Mouse (Mus musculus) ES-E14 (cell line): ENCODE data around the gene Atox1. TPM values are rescaled to one million over a fixed set of nuclear protein-coding genes. Genes with fewer than 3 reads are reported as not detected.

Experiments
- DNase-seq: peaks from one replicate; pipeline ENCODE4 v3.0.0-alpha.2; 2013; ENCODE audit warnings: low read depth, low spot score
- H3K27ac ChIP-seq: 2 replicates; pipeline ENCODE4 v1.5.1; 2012; ENCODE audit warnings: low read depth, mild to moderate bottlenecking, low read length, moderate library complexity, mixed read lengths; ENCODE audit not compliant: poor library complexity, insufficient read depth, severe bottlenecking
- H3K36me3 ChIP-seq: 2 replicates; pipeline ENCODE4 v1.6.1; 2012; ENCODE audit warnings: mild to moderate bottlenecking, low read length, moderate library complexity, mixed read lengths; ENCODE audit not compliant: control insufficient read depth, poor library complexity, insufficient read depth, severe bottlenecking
- H3K4me1 ChIP-seq, 2 experiments: fragments of 150-350 bp in 1 of 2; sonication (generic) in 1 of 2; 2 replicates each; pipeline ENCODE4 v1.6.1; 2012; ENCODE audit warnings: low read length in 2 of 2, mild to moderate bottlenecking in 1 of 2, mixed read lengths in 1 of 2; ENCODE audit not compliant: control insufficient read depth in 2 of 2, insufficient read depth in 2 of 2, poor library complexity in 1 of 2
- H3K4me3 ChIP-seq, 2 experiments: fragments of 150-350 bp in 1 of 2; sonication (generic) in 1 of 2; 2 replicates each; pipeline ENCODE4 v1.5.1; 2012; ENCODE audit warnings: low read length in 2 of 2, low read depth in 1 of 2, mild to moderate bottlenecking in 1 of 2, mixed read lengths in 1 of 2; ENCODE audit not compliant: insufficient read depth in 1 of 2, poor library complexity in 1 of 2, severe bottlenecking in 1 of 2
- H3K9ac ChIP-seq: 2 replicates; pipeline ENCODE4 v1.6.1; 2012; ENCODE audit warnings: low read depth, mild to moderate bottlenecking, low read length, mixed read lengths; ENCODE audit not compliant: poor library complexity, insufficient read depth, severe bottlenecking
- H3K9me3 ChIP-seq: fragments of 150-350 bp; sonication (generic); 2 replicates; pipeline ENCODE4 v1.6.1; 2012; ENCODE audit warnings: low read depth, mild to moderate bottlenecking, low read length; ENCODE audit not compliant: control insufficient read depth, insufficient read depth
- CHD2 ChIP-seq: IDR thresholded peaks from 2 replicates; pipeline ENCODE4 v1.6.1; 2014; ENCODE audit warnings: mild to moderate bottlenecking, low read depth, low read length, inconsistent platforms
- HCFC1 ChIP-seq: IDR thresholded peaks from 2 replicates; pipeline ENCODE4 v1.6.1; 2012; ENCODE audit warnings: low read length, inconsistent platforms, borderline replicate concordance; ENCODE audit not compliant: insufficient read depth
- MAFK ChIP-seq: IDR thresholded peaks from 2 replicates; pipeline ENCODE4 v1.6.1; 2014; ENCODE audit warnings: mild to moderate bottlenecking, low read depth, low read length, inconsistent platforms; ENCODE audit not compliant: insufficient read depth
- ZC3H11A ChIP-seq: IDR thresholded peaks from 2 replicates; pipeline ENCODE4 v1.6.1; 2012; ENCODE audit warnings: low read depth, mild to moderate bottlenecking, inconsistent platforms, low read length, borderline replicate concordance
- ZNF384 ChIP-seq: IDR thresholded peaks from 2 replicates; pipeline ENCODE4 v1.6.1; 2012; ENCODE audit warnings: low read depth, low read length, inconsistent platforms
- in situ Hi-C, 2 experiments: fragments of 600-800 bp; cut with MboI; formaldehyde crosslinking; loops; one replicate each; pipeline ENCODE4 v1.15.1; 2025; ENCODE audit warnings: low sequenced_read_pairs in 2 of 2, inconsistent platforms in 1 of 2; ENCODE audit not compliant: unreplicated experiment in 2 of 2
- total RNA-seq: library from RNA; depleted of rRNA; stranded (reverse); fragments of 300-350 nt; gene quantifications from 2 replicates; pipeline ENCODE4 v1.2.3, GENCODE M21; 2012

Gene Atox1
- total RNA-seq, 1 experiment = 371 TPM

DNA sequence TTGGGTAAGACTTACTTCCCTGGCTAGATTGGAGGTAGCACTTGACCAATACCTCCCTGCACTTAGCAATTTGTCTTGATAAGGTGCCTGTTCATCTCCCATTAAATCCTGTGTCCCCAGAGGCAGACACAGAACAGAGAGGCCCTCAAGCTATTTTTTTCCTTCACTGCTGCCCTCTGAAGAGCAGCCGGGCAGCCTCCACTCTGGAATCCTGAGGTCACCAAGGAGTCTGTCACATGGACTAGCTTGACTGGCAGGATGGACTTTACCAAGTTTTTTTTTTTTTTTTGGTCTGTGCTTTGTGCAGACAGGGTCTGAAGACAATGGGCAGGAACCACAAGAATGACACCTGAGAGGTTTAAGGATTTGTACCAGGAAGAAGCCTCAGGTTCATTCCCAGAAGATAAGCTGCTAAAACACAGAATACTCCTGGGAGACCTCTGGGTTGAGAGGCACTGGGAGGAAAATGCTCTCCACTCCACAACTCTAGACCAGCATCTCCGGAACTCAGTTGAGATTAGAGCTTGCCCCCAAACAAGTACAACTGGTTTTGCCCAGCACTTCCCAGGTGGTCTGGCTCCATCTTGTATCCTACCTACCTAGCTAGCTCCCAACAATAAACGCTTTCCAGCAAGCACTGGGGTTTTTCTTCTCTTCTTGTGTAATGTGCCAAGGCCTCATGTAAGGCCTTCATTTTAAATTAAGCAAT lies 1.0 kb downstream of the Atox1 start:
- in situ Hi-C loops = no loop called here
- Histone ChIP-seq H3K9ac (peak overlapping the region; percentile 75; the same call in 1 of the 2 replicates), H3K4me1 (peaks cover 1 to 15% of the 10 kb centered on the region in 2 experiments; a peak in 3 of 4 replicates), H3K4me3 (peak overlapping the region; percentile 85 to 99), H3K36me3 (peaks cover under 1% of the 10 kb centered on the region; the same call in 1 of the 2 replicates), H3K27ac (no peak overlapping the region), H3K9me3 (no peaks in the 10 kb centered on the region)
- TF ChIP-seq ZNF384 (0 out of 2 replicates have a peak, but pooled peaks have one; percentile 24), MAFK (no peak)
- no peak for DNase-seq

DNA sequence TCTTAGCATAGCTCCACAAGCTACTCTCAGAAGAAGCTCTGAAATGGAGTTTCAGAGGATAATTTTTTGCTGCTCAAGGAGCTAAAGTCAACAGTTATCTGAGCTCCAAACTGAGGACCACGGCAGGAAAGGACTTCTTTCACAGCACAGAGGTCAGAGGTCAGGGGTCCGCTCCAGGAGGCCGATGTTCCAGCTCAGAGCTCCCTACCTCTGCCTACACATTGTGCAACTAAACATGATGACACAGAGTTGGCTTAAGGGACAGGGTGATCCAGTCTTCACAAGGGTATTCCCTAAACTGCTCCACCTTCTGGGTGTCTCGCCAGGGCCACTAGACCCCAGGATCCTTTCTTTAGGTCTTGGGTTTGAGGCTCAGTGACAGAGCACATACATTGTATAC lies 2.5 kb downstream of the Atox1 start:
- H3K9me3 ChIP-seq = no peaks in the 10 kb centered on the region
- H3K4me3 ChIP-seq = no peak overlapping the region
- TF ChIP-seq ZNF384 (no peak), CHD2 (no peak), HCFC1 (no peak), MAFK (no peak), ZC3H11A (no peak)
- no peak overlapping the region for H3K27ac ChIP-seq
- H3K9ac ChIP-seq = no peak overlapping the region
- in situ Hi-C loops = no loop called here
- DNase-seq = no peak
- peaks cover 2 to 16% of the 10 kb centered on the region in 2 experiments; a peak in 3 of 4 replicates for H3K4me1 ChIP-seq
- peaks cover 14% of the 10 kb centered on the region for H3K36me3 ChIP-seq

DNA sequence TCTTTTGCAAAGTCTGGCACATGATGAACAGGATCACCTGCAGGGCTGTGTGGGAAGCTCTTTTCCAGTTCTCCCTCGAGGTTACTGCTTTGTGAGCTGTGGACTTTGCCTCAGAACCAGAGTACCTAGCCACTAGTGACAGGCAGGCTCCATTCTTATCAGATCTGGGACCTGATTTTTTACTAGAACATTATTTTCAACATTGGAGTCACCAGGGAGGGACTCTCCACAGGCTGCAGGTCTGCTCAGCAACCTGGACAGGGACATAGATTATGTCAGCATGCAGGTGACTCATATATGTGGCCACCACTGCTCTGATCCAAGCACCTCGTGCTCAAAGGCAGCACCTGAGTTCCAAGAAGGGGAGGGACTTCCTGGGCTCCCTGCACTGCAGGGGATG lies 5.9 kb downstream of the Atox1 start:
- Histone ChIP-seq H3K36me3 (peaks cover 31% of the 10 kb centered on the region), H3K9me3 (no peaks in the 10 kb centered on the region), H3K4me3 (no peak overlapping the region), H3K9ac (no peak overlapping the region), H3K4me1 (peaks cover 2 to 20% of the 10 kb centered on the region in 2 experiments; a peak in 3 of 4 replicates), H3K27ac (no peak overlapping the region)
- no peak for DNase-seq
- TF ChIP-seq CHD2 (no peak), ZNF384 (no peak), ZC3H11A (no peak), MAFK (no peak), HCFC1 (no peak)
- in situ Hi-C loops = no loop called here

DNA sequence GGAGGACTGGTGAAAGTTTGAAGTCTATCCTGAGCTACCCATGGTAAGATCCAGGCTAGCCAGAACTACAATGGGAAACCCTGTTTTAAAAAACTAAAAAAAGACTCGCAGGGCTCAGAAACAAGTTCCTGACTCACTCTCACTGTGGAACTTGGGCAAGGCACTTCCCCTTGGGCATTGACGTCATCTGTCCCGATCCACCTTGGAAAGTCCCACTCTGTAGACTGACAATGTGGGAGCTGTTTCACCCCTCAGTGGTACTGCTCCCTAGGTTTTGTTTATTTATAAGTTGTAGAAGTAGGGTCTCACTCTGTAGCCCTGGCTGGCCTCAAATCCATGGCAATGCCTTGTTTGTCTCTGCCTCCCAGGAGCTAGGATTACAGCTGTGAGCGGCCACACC lies 7.4 kb downstream of the Atox1 start:
- no peak overlapping the region for H3K9ac ChIP-seq
- no peak for DNase-seq
- no peaks in the 10 kb centered on the region for H3K9me3 ChIP-seq
- H3K27ac ChIP-seq = no peak overlapping the region
- in situ Hi-C loops = no loop called here
- H3K36me3 ChIP-seq = peaks cover 44% of the 10 kb centered on the region
- TF ChIP-seq ZC3H11A = no peak
- no peak for TF ChIP-seq MAFK
- TF ChIP-seq CHD2 = no peak
- TF ChIP-seq ZNF384 = no peak
- TF ChIP-seq HCFC1 = no peak
- no peak overlapping the region for H3K4me3 ChIP-seq
- peaks cover 2 to 22% of the 10 kb centered on the region in 2 experiments; a peak in 3 of 4 replicates for H3K4me1 ChIP-seq
